Mouse (Mus musculus): ENCODE results near the gene Adamts7.

Adamts7 gene

DNA sequence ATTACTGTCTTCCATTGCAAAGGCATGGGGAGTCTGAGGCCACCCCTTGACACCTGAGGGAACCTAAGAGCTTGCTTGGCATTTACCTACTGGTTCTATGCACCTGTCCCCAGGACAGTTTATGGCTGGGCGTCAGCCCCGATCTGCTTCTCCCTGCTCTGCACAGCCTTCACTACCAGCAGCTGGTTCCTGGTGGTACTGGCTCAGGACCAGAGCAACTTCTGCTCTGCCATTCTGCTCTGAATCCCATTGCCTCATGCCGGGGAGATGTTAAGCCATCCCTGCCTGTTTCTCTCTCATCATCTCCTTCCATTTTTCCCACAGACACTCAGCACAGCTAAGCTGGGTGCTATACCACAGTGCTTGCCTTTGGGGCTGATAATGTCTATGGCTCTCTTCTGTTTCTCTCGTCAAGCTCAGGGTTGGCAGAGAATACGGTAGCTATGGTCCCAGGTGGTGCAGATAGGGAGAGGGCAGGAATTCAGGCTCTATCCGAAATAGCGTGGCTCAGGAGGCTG, 35.1 kb downstream of the Adamts7 start:
- no peak for DNase-seq (ENCODE audit: low spot score)

DNA sequence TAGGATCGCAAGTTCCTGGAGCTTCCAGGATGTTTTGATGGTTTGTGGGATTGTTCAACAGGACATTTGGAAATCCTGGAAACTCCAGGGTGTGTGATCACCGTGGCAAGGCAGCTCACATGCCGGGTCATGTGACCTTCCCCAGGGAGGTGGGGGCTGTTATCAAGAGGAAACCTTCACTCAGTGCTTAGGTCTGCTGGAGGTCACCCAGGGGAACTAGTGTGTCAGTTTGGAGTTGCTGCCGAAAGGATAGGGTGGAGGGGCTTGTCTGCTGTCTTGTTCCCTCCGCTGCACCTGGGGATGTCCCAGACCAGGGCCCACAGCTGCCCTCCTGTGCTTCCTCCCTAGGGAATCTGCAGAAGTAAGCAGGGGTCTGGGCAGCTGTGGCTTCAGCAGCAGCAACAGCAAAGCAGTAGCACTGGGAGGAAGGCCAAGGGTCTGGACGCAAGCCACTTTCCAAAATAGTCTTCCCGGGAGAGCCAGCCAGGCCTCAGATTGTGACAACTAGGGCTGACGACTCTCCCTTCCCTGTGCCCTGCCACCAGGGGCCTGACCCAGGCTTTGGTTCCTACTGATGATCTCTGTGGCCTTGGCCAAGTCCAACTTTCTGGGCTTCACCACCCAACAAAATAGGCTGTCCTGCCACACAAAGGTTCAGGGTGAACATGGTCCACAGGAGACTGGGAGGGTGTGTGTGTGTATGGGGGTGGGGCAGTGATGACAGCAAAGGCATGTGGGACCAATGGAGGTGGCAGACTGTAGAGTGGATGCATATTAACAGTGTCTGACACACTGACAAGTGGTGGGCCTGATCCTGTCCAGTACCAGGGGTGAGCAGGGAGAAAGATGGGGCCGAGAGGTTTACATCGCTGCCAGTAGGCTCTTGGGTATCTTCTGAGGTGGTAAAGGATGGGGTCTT, 35.9 kb downstream of the Adamts7 start:
- DNase-seq (ENCODE audit: low spot score) = no peak

DNA sequence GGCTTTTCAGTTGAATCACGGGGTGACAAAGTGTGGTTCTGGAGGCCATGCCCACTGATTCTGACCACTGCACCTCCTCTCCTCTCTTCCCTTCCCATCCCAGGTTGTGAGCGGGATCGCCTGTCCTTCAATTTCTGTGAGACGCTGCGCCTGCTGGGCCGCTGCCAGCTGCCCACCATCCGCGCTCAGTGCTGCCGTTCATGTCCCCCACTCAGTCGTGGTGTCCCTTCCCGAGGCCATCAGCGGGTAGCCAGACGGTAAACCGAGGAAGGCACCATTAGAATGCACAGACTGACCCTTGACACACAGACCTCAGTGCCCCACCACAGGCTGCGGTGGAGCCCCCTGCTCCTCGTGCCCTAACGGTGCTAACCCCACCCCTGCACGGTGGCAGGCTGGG, 36.7 kb downstream of the Adamts7 start:
- no peak for DNase-seq (ENCODE audit: low spot score)

DNA sequence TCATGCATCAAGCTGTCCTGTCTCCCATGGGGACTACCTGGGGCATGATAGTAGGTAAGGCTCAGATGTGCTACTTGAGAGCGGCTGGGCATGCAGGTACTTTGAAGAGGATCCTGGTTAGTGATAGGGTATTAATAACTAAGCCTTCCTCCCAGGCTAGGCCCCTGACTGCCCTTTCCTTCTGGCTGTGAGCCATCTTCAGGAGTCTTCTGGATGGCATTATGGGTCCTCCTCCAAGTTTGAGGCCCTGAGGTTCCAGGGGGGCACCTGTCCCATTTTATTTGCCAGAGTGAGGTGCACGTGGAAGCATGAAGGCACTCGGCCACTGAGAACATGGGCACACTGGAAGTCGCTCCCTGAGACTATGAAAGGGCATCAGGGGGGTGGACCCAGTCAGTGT, 37.6 kb downstream of the Adamts7 start:
- no peak for DNase-seq (ENCODE audit: low spot score)

DNA sequence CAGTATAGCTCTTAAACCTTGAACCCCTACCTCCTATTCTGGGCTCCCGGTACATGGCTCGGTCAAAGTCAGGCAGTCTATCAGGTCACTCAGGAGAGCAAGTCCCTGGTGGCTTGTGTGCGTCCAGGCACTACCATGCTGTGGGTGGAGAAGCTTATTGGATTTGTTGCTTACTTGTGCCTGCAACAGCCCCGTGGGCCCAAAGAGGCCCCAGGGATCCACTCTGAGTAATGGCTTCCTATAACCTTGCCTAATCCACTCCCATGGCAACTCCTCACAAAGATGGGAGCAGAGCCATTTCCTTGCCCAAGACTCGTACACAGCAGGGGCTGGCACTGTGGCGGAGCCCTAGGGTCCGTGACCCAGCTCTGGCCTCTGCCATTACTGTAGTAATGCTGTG, 38.2 kb downstream of the Adamts7 start:
- no peak for DNase-seq (ENCODE audit: low spot score)

DNA sequence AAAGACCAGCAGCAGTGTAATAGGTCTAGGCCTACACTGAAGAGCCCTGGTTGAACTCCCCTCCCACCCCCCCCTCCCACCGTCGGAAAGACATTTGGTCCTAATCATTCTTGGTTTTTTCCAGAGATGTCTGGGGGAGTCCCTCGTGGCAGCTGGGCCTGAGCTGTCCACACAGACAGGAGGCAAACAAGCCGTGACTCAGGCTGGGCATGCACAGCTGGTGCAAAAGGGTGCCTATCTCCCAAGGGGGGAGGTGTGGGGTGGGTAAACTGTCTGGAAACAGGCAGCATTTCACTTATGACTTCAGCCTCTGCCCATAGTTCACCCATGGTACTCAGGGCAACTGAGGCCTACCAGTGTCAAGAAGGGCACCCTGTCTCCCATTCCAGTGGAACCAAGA, 38.7 kb downstream of the Adamts7 start:
- DNase-seq (ENCODE audit: low spot score) = no peak

DNA sequence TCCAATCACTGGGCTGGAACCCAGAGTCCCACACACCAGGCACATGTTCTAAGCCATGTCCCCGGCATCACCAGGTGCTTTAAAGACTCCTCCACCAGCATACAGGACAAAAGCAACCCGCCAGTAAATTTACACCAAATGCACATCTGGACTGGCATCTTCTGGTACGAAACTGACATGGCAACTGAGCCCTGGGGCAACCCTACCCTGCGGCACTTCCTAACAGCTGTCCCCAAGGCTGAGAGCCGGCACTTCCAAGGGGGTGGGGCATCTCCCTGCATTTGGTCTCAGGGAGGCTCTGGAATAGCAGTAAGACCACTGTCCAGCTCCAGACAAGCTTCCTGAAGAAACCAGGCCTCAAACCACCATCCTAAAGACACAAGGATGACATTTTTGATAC, 40.4 kb downstream of the Adamts7 start:
- DNase-seq (ENCODE audit: low spot score) = no peak

DNA sequence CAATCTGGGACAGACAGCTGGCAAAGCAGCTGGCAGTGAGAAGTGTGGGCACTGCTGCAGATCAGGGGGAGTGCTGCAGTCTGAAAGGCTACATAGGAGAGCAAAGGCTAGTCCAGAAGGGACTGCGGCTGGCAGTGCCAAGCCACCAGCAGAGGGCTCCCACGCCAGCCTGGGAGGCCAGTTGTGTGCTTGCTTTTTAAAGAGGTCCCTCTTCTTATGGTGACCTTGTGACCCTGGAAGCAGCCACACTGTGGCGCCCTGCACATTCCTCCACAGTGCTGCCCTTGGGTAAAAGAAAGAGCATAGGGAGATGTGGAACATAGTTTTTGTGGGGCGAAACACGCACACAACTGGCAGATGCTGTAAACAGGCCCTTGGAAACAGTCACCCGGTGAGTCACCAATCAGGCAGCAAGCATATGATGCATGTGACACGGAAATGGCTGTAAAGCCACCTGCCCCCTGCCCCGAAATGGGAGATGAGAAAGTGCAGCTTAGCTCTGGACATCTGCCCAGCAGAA, 41.6 kb downstream of the Adamts7 start:
- no peak for DNase-seq (ENCODE audit: low spot score)

DNA sequence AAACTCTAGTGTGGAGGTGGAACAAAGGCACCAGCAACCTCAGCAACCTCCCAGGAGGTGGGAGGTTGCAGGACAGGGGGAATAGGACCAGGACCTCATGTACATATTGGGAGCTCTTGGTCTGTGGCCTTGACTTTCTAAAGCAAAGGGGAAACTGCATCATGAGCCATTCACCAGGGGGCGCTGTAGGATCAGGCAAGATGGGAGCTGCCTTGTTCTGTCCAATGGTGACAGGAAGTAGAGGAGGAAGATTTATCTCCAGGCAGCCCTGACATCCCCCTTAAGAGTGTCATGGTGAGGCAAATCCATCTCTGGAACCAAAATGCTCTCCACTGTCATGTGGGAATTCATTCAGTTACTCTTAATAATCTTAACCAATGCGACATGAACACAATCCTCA, 43.6 kb downstream of the Adamts7 start:
- peak; percentile 44 for DNase-seq (ENCODE audit: low spot score)

DNA sequence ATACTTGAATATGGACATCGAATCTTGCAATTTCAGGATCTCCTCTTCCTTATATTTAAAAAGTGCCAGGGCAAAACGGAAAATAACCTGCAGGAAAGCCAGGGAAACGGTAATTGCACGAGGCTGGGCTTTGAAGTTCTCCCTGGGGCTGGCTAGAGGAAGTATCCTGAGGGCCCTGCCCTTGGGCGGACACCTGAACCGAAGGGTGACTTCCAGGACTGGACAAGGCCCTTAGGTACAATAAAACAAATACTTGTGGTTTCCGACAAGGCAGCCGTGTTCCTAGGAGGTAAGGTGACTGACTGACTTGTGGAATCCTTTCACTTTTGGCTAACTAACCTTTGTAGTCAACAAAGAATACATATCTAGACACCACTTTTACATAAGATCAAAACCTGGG, 44.9 kb downstream of the Adamts7 start:
- no peak for DNase-seq (ENCODE audit: low spot score)

DNA sequence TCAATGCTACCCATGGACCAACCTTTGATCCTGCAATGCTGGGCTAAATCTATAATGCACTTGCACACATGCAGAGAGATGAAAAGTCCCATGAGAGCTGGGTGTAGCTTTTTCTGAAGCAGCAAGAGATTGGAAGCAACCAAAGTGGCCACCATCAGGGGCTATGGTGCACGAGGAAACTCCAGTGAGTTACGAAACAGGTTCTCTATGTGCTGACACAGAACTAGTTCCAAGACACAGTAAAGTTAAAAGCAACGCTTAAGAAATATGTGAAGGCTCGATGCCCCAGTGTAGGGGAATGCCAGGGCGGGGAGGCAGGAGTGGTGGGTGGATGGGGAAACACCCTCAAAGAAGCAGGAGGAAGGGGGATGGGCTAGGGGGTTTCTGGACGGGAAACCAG, 45.8 kb downstream of the Adamts7 start:
- no peak for DNase-seq (ENCODE audit: low spot score)

DNA sequence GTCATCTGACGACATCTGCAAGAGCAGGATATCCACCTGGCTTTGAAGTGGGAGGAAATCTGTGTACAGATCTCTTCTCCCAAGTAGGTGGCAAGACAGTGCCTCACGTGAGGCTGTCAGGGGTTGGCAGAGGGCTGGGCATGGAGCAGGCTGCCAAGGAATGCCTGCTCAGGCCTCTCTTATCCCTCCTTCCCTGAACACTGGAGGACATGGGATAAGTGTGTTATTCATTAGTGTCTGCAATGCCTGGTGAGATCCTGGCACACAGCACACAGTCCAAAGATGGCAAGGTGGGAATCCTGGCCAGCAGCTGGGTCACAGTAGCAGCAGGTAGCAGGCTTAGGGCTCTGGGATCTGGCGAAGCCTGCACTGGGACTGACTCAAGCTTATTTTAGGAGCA, 50.3 kb downstream of the Adamts7 start:
- no peak for DNase-seq (ENCODE audit: low spot score)

DNA sequence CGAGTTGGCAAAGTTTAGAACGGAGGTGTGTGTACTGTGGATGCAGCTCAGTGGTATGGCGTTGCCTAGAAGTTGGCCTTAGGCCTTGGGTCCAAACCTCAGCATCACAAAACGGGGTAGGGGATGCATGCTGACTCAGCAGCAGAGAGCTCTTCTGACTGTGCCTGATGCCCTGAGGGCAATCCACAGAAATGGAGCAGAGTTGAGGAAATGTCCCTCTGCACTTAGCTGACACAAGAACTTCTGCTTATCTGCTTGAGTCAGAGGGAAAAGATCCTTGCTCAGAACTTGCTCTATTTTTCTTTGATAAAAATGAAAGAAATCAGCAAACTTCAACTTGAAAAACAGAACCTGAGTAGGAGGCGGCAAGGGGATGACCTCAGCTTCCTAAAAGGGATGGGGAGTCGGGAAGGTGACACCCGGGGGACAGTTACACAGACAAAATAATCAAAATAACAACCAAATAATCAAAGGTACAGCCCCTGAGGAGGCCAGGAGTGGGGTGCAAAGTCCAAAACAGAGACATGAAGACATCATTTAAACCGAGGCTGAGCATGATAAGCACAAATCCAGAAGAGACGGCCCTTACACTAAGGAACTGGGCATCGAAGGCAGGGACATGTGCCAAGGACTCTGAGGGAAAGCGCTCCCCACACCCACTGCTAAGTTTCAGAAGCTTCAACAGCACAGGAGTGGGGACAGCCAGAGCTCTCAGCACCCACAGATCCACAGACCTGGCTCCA, 53.6 kb downstream of the Adamts7 start:
- no peak for DNase-seq (ENCODE audit: low spot score)

DNA sequence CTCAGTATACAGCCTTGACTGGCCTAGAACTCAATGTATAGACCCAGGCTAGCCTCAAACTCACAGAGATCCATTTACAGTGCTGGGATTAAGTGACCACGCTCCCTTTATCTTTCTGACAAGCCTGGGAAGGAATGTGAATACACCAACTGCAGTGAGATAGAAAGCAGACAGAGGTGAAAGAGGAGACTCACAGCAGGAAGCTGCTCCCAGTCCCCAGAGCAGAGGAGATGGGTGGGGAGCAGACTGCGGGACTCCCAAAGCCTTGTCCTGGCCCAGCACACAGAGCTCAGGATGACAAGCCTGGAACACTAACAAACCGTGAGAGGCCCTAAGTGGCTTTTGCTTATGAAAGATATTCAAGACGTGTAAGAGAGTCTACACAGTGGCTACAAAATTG, 54.6 kb downstream of the Adamts7 start:
- no peak for DNase-seq (ENCODE audit: low spot score)

DNA sequence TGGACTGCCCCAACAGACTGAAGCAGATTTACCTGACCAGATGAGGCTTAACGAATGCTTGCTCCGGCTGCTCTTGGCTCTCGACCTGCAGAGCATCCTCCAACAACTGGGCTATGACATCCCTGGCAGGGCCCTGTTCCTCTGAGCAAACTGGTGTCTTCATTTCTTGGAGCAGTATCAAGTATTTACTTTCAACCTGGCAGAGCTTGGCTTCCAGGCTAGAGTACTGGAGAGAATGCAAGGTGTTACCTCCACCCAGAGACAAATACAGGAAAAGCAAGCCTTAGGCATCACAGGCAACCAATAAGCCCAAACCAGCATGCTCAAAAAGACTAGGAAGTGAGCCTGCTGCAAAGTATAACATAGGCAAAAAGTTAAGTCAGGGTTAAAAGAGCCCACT, 59.4 kb downstream of the Adamts7 start:
- no peak for DNase-seq (ENCODE audit: low spot score)

DNA sequence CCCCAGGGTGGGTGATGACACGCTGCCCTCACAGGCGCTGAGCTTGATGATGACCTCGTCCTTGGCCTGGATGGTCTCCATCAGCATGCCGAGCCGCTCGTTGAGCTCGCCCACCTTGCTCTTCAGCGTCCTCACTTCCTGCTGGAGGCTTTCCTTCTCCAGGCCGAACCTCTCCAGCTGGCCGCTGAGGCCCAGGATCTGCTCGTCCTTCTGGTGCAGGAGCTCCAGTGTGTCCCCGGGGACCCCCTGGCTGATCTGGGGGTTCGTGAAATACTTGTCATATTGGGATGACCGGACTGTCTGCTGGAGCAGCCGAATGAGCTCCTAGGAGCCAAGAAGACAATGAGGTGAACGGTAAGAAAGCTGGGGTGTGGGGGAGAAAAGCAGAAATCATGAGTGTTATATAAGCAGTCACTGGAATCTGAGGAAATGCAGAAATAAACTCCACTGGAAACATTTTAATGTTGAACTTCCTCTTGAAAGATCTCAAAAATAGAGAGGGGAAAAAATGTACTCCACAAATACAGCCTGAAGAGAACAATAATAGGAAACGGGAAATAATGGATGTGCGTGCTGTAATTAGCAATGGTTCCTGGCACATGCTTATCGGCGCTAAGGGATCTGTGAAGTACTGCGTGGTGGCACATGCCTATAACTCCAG, 63.3 kb downstream of the Adamts7 start:
- peak; percentile 46 for DNase-seq (ENCODE audit: low spot score)

DNA sequence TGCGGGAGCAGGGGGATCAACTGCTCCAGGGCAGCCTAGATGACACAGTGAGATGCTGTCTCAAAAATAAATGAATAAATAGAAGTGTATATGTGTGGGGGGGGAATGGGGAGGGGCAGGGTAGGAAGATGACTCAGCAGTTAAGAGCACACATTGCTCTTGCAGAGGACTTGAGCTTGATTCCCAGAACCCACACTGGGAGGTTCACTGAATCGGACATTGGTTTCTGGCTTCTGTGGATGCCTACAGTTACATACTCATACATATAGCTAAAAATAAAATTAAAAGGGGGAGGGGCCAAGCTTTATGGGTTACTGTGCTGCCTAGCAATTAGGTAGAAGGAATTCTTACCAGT, 63.9 kb downstream of the Adamts7 start:
- DNase-seq (ENCODE audit: low spot score) = no peak

DNA sequence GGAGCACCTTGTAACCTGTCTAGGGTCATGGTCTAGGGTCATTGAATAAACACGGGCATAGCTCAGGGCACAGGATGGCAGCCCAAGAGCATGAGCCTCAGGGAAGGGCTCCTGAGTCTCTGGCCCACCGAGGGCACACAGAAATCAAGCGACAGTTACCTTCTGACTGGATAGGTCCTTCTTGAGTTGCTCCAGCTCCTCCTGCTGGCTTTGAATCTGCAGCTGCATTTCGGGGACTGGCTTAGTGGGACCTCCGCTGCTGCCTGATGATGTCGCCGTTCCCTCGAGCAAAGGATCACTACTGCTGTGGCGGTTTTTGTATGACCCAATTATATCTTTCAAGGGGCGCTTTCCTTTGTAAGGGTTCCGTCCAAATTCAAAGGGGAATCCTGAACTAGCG, 64.3 kb downstream of the Adamts7 start:
- DNase-seq (ENCODE audit: low spot score) = no peak

DNA sequence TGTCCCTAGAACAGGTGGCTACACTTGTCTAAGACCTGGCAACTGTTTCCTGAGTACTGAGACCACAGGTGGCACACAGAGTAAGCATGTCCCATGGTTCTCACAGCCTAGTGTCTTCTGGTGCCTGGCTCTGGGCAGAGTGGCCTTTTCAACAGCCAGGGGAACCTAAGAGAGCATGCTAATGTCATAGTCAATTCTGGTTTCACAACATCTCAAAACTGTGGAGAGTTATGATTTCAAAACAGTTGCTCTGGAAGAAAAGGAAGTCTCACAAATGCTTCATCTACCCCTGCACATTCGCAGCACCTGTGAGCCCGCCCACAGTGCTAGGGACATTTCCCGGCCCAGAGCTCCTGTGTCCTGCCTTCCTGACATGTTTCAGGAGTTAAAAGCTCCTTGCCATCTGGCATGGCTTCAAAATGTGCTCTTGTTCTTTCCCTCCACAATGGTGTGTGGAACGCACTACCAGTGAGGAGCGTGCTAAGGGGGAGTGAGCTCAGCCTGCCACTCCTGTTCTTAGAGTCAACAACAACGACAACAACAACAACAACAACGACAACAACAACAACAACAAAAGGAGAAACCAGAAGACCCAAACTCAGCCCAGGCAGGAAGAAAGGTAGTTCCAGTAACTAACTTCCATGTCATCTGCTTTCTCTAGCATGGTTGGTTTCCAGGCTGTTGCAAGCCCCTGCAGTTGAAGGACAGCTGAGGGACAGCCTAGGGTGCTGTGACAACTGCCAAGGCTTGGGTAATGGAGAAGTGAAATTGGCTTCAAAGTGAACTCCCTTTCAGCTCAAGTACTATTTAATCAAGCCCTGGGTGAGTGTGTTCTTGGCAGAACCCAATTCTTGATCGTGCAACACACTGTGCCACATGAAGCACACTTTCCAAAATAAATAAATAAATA, 70.2 kb downstream of the Adamts7 start:
- DNase-seq (ENCODE audit: low spot score) = no peak

DNA sequence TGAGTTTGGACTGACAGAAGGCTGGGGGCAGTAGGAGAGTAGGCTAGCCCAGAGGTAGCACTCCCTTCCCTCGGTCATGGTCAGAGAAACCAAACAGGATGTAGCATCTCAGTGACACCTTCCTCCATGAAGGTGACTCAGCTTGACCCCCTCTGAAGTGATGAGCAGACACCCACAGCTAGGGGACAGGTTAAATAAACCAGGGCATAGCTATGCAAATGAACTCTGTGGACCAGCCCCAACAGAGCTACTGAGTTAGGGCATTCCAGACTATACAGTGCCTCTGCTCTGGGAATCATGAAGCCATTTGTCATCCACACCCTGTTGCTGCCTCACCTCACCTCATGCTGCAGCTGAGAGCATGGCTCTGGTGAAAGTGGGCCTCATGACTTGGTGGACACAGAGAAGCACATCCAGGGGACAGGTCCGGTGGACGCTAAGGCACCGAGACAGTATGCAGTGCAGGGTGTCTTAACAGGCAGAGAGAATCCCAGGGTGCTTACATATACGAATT, 71.1 kb downstream of the Adamts7 start:
- DNase-seq (ENCODE audit: low spot score) = no peak

DNA sequence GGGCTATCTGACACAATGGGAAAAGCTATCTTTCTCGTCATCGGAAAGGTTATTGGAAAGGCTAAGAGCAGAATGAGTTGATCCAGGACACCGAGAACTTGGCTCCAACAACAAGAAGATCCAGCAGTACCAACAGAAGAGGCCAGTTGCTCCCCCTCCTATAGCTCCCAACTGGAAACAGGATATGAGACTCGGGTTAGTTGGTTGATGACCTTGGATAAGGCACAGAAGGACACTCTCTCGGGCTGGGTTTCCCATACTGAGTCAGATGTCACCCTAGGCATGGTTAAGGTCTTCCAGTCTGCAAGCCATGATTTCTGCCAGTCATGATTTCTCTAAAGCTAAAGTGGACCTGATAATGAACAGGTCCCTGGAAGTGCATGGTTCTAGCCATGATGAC, 71.9 kb downstream of the Adamts7 start:
- DNase-seq (ENCODE audit: low spot score) = no peak

All from left cerebral cortex, adult 11 months (tissue).